Mouse (Mus musculus) limb, embryonic 10.5 days (tissue): Measurements from ENCODE around the gene Myl12a. TPM values are rescaled to one million over a fixed set of nuclear protein-coding genes. Genes with fewer than 3 reads are reported as not detected.

Experiments
- DNase-seq: peaks from one replicate; pipeline ENCODE4 v3.0.0-alpha.2; 2017; ENCODE audit warnings: low spot score
- H3K27ac ChIP-seq: fragments of 300-500 bp; sonication (generic); 2 replicates; pipeline ENCODE4 v1.5.1; 2016; ENCODE audit warnings: mild to moderate bottlenecking
- H3K27me3 ChIP-seq: fragments of 300-500 bp; sonication (generic); 2 replicates; pipeline ENCODE4 v1.6.1; 2016; ENCODE audit warnings: low read depth, mild to moderate bottlenecking; ENCODE audit not compliant: poor library complexity, severe bottlenecking
- H3K36me3 ChIP-seq: fragments of 300-500 bp; sonication (generic); 2 replicates; pipeline ENCODE4 v1.6.1; 2016; ENCODE audit warnings: mild to moderate bottlenecking, moderate library complexity
- H3K4me1 ChIP-seq: fragments of 300-500 bp; sonication (generic); 2 replicates; pipeline ENCODE4 v1.6.1; 2016
- H3K4me3 ChIP-seq: fragments of 300-500 bp; sonication (generic); 2 replicates; pipeline ENCODE4 v1.5.1; 2016; ENCODE audit warnings: mild to moderate bottlenecking, moderate library complexity
- H3K9me3 ChIP-seq: fragments of 300-500 bp; sonication (generic); replicated peaks from 2 replicates; pipeline ENCODE4 v1.6.1; 2016; ENCODE audit warnings: mild to moderate bottlenecking
- WGBS: fragments of 180-500 bp; shearing (Covaris S2); methylation state at CpG from one replicate; pipeline ENCODE4 v1.1.7; 2016; 5-methylcytosine and 5-hydroxymethylcytosine counted together
- polyA plus RNA-seq: library from polyadenylated mRNA; unstranded; fragments of >200 nt; fragmentation: Nextera tagmentation; extraction: Ambion mirVana; gene quantifications from 2 replicates; pipeline ENCODE4 v1.2.1, GENCODE M21; 2016

Myl12a gene
- polyA plus RNA-seq, 1 experiment from 2014 or later: 483 TPM

GRCm38 (mm10) chr17:70992662-70993061 is 10.0 kb downstream of the Myl12a start:
- Histone ChIP-seq H3K36me3 (peaks cover 65% of the 10 kb centered on the region), H3K4me1 (peaks cover 35% of the 10 kb centered on the region), H3K27ac (no peak overlapping the region), H3K27me3 (no peaks in the 10 kb centered on the region), H3K4me3 (no peak overlapping the region), H3K9me3 (no peaks in the 10 kb centered on the region)
- no peak for DNase-seq
- WGBS: 80% methylated on average over 9 of the region's 9 CpGs

GRCm38 (mm10) chr17:70991706-70992625 is 10.7 kb downstream of the Myl12a start:
- DNase-seq: no peak
- H3K4me3 ChIP-seq: no peak overlapping the region
- 91% methylated on average over 16 of the region's 16 CpGs for WGBS
- H3K36me3 ChIP-seq: peaks cover 70% of the 10 kb centered on the region
- no peak overlapping the region for H3K27ac ChIP-seq
- H3K4me1 ChIP-seq: peaks cover 35% of the 10 kb centered on the region
- no peaks in the 10 kb centered on the region for H3K9me3 ChIP-seq
- H3K27me3 ChIP-seq: no peaks in the 10 kb centered on the region

- WGBS: under 1% methylated on average over 70 of the region's 70 CpGs
- Histone ChIP-seq H3K4me1 (peaks cover 35% of the 10 kb centered on the region), H3K4me3 (peak overlapping the region; percentile 70), H3K27me3 (no peaks in the 10 kb centered on the region), H3K9me3 (no peaks in the 10 kb centered on the region), H3K27ac (peak overlapping the region; percentile 89), H3K36me3 (peaks cover 71% of the 10 kb centered on the region)
- peak; percentile 93 for DNase-seq
Observed at GRCm38 (mm10) chr17:70990403-70991303, 12.0 kb downstream of the Myl12a start.

- Histone ChIP-seq H3K36me3 (peaks cover 68% of the 10 kb centered on the region), H3K4me3 (peak overlapping the region; percentile 70), H3K4me1 (peaks cover 35% of the 10 kb centered on the region), H3K9me3 (no peaks in the 10 kb centered on the region), H3K27me3 (no peaks in the 10 kb centered on the region), H3K27ac (peak overlapping the region; percentile 89)
- no peak for DNase-seq
- 1% methylated on average over 24 of the region's 24 CpGs for WGBS
Observed at GRCm38 (mm10) chr17:70989991-70990390, 12.7 kb downstream of the Myl12a start.

- 68% methylated on average over 8 of the region's 8 CpGs for WGBS
- Histone ChIP-seq H3K27me3 (no peaks in the 10 kb centered on the region), H3K4me3 (peak overlapping the region; percentile 70), H3K9me3 (no peaks in the 10 kb centered on the region), H3K27ac (peak overlapping the region; percentile 89; the same call in 1 of the 2 replicates), H3K4me1 (peaks cover 35% of the 10 kb centered on the region), H3K36me3 (peaks cover 65% of the 10 kb centered on the region)
- no peak for DNase-seq
Observed at GRCm38 (mm10) chr17:70989430-70989829, 13.2 kb downstream of the Myl12a start.

GRCm38 (mm10) chr17:70988337-70988767 is 14.3 kb downstream of the Myl12a start:
- DNase-seq: no peak
- peaks cover 57% of the 10 kb centered on the region for H3K36me3 ChIP-seq
- no peak overlapping the region for H3K27ac ChIP-seq
- H3K9me3 ChIP-seq: no peaks in the 10 kb centered on the region
- WGBS: 93% methylated on average over 12 of the region's 12 CpGs
- peaks cover 38% of the 10 kb centered on the region for H3K4me1 ChIP-seq
- H3K27me3 ChIP-seq: no peaks in the 10 kb centered on the region
- H3K4me3 ChIP-seq: no peak overlapping the region

GRCm38 (mm10) chr17:70986831-70987660 is 15.6 kb downstream of the Myl12a start:
- DNase-seq: no peak
- WGBS: 95% methylated on average over 15 of the region's 15 CpGs
- peaks cover 53% of the 10 kb centered on the region for H3K36me3 ChIP-seq
- no peak overlapping the region for H3K4me3 ChIP-seq
- no peaks in the 10 kb centered on the region for H3K27me3 ChIP-seq
- no peaks in the 10 kb centered on the region for H3K9me3 ChIP-seq
- no peak overlapping the region for H3K27ac ChIP-seq
- peaks cover 35% of the 10 kb centered on the region for H3K4me1 ChIP-seq

GRCm38 (mm10) chr17:70986355-70986740 is 16.3 kb downstream of the Myl12a start:
- 92% methylated on average over 6 of the region's 6 CpGs for WGBS
- Histone ChIP-seq H3K27me3 (no peaks in the 10 kb centered on the region), H3K9me3 (no peaks in the 10 kb centered on the region), H3K36me3 (peaks cover 57% of the 10 kb centered on the region), H3K27ac (no peak overlapping the region), H3K4me3 (no peak overlapping the region), H3K4me1 (peaks cover 28% of the 10 kb centered on the region)
- DNase-seq: no peak

GRCm38 (mm10) chr17:70985501-70986354 is 16.9 kb downstream of the Myl12a start:
- no peak for DNase-seq
- Histone ChIP-seq H3K4me3 (no peak overlapping the region), H3K36me3 (peaks cover 63% of the 10 kb centered on the region), H3K27ac (no peak overlapping the region), H3K27me3 (no peaks in the 10 kb centered on the region), H3K4me1 (peaks cover 22% of the 10 kb centered on the region), H3K9me3 (no peaks in the 10 kb centered on the region)
- WGBS: 92% methylated on average over 15 of the region's 15 CpGs

- Histone ChIP-seq H3K9me3 (no peaks in the 10 kb centered on the region), H3K27ac (no peak overlapping the region), H3K27me3 (no peaks in the 10 kb centered on the region), H3K4me3 (no peak overlapping the region), H3K36me3 (peaks cover 61% of the 10 kb centered on the region), H3K4me1 (peaks cover 3% of the 10 kb centered on the region; the same call in 1 of the 2 replicates)
- DNase-seq: no peak
- 90% methylated on average over 20 of the region's 20 CpGs for WGBS
Observed at GRCm38 (mm10) chr17:70979345-70980223, 23.1 kb downstream of the Myl12a start.

- Histone ChIP-seq H3K4me3 (no peak overlapping the region), H3K4me1 (no peaks in the 10 kb centered on the region), H3K27me3 (no peaks in the 10 kb centered on the region), H3K27ac (no peak overlapping the region), H3K9me3 (no peaks in the 10 kb centered on the region), H3K36me3 (peaks cover 70% of the 10 kb centered on the region)
- 89% methylated on average over 6 of the region's 6 CpGs for WGBS
- no peak for DNase-seq
Observed at GRCm38 (mm10) chr17:70977799-70978198, 24.9 kb downstream of the Myl12a start.
